Mouse (Mus musculus) heart, embryonic 15.5 days (tissue): ENCODE results near the gene Fndc7. TPM values are rescaled to one million over a fixed set of nuclear protein-coding genes. Genes with fewer than 3 reads are reported as not detected.
"Not testable (repeated sequence)": the region's sequence is repeated elsewhere in the genome, so short reads cannot be mapped to it uniquely, and the experiment has no call there.

Source experiments
- ATAC-seq: fragments of 200-750 bp; cut with Nextera tagmentation; replicated peaks from 2 replicates; pipeline ENCODE4 v1.8.0; 2017; ENCODE audit warnings: low read depth, moderate TSS enrichment; ENCODE audit not compliant: insufficient number of reproducible peaks, insufficient read depth, low FRiP score
- H3K27ac ChIP-seq: fragments of 300-500 bp; sonication (generic); 2 replicates; pipeline ENCODE4 v1.5.1; 2015; ENCODE audit warnings: mild to moderate bottlenecking, inconsistent platforms
- H3K27me3 ChIP-seq: fragments of 300-500 bp; sonication (generic); 2 replicates; pipeline ENCODE4 v1.6.1; 2015; ENCODE audit warnings: inconsistent platforms
- H3K36me3 ChIP-seq: fragments of 300-500 bp; sonication (generic); 2 replicates; pipeline ENCODE4 v1.6.1; 2015; ENCODE audit warnings: mild to moderate bottlenecking, inconsistent platforms
- H3K4me1 ChIP-seq: fragments of 300-500 bp; sonication (generic); replicated peaks from 2 replicates; pipeline ENCODE4 v1.6.1; 2015; ENCODE audit warnings: inconsistent platforms
- H3K4me2 ChIP-seq: fragments of 300-500 bp; sonication (generic); 2 replicates; pipeline ENCODE4 v1.6.1; 2015; ENCODE audit warnings: inconsistent platforms, mild to moderate bottlenecking, moderate library complexity
- H3K4me3 ChIP-seq: fragments of 300-500 bp; sonication (generic); 2 replicates; pipeline ENCODE4 v1.5.1; 2015; ENCODE audit warnings: mild to moderate bottlenecking, inconsistent platforms
- H3K9ac ChIP-seq: fragments of 300-500 bp; sonication (generic); 2 replicates; pipeline ENCODE4 v1.6.1; 2015; ENCODE audit warnings: mild to moderate bottlenecking, inconsistent platforms
- H3K9me3 ChIP-seq: fragments of 300-500 bp; sonication (generic); replicated peaks from 2 replicates; pipeline ENCODE4 v1.6.1; 2016; ENCODE audit warnings: inconsistent platforms
- WGBS: fragments of 180-500 bp; shearing (Covaris S2); methylation state at CpG from one replicate; pipeline ENCODE4 v1.1.7; 2015; ENCODE audit warnings: mixed read lengths; 5-methylcytosine and 5-hydroxymethylcytosine counted together
- polyA plus RNA-seq: library from polyadenylated mRNA; unstranded; fragments of >200 nt; fragmentation: Nextera tagmentation; extraction: Ambion mirVana; gene quantifications from 2 replicates; pipeline ENCODE4 v1.2.1, GENCODE M21; 2015

The Fndc7 gene
- polyA plus RNA-seq, 1 experiment from 2014 or later = 0.09 TPM

DNA sequence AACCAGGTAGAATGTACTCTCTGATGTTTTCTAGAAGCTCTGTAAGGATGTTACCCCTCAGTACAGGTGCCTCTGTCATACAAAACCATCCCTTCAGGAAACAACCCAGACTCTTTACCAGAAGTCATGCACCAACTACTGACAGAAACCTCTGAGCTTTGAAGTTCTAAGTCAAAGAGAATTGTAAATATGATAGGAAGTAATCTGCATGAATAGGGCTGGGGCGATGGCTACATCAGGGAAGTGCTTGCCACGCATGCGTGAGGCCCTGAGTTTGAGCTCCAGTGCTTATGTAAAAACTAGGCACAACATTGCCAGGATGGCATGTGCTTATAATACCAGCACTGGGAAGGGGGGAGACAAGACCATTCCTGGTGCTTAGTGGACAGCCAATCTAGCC lies 24.1 kb downstream of the Fndc7 start:
- no peaks in the 10 kb centered on the region for H3K36me3 ChIP-seq
- H3K4me3 ChIP-seq = no peak overlapping the region
- no peaks in the 10 kb centered on the region for H3K4me1 ChIP-seq
- no peaks in the 10 kb centered on the region for H3K9me3 ChIP-seq
- no peak for ATAC-seq
- WGBS = 89% methylated on average over 3 of the region's 3 CpGs
- no peaks in the 10 kb centered on the region for H3K27me3 ChIP-seq
- no peak overlapping the region for H3K27ac ChIP-seq
- H3K9ac ChIP-seq = no peak overlapping the region
- no peak overlapping the region for H3K4me2 ChIP-seq

DNA sequence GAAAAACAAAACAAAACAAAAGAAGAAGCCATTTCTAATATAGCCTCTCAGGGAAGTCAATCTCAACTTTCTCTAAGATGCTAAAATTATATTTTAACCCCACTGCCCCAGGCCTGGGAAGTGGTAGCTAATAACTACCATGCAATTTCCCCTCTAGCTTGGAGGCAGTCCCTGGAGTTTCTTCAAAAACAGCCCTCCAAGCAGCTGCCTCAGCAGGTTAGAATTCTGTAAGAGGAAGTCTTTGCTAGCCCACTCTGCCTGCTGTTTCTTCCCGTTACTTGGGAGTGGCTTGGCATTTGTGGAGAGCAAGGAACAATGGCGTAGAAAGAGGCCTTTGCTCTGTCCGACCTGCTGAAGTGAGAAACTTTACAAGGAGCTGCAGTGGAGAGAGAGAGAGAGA lies 24.7 kb downstream of the Fndc7 start:
- Histone ChIP-seq H3K4me1 (no peaks in the 10 kb centered on the region), H3K4me3 (no peak overlapping the region), H3K9ac (no peak overlapping the region), H3K27ac (no peak overlapping the region), H3K36me3 (no peaks in the 10 kb centered on the region), H3K4me2 (no peak overlapping the region), H3K9me3 (no peaks in the 10 kb centered on the region), H3K27me3 (no peaks in the 10 kb centered on the region)
- WGBS = 48% methylated on average over 3 of the region's 3 CpGs
- no peak for ATAC-seq

DNA sequence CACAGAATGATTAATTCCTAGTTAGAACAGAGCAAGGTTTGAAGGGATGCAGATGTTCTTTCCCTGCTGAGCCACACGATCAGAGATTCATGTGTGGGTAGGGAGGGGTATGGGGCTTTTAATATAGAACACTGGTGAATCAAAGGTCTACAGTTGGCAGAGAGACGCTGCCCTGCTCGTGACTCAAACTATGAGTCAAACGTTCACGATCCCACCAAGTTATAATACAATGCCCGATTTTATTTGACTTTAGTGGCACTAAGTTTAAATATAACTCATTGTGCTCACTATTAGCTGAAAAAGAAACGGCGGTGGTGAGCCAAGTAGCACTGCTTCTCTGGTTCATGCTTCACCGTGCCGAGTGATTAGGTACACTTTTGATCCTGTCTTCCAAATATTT lies 26.7 kb downstream of the Fndc7 start:
- WGBS = 77% methylated on average over 10 of the region's 10 CpGs
- Histone ChIP-seq H3K36me3 (no peaks in the 10 kb centered on the region), H3K27me3 (no peaks in the 10 kb centered on the region), H3K27ac (no peak overlapping the region), H3K4me2 (no peak overlapping the region), H3K4me3 (no peak overlapping the region), H3K9me3 (no peaks in the 10 kb centered on the region), H3K9ac (no peak overlapping the region), H3K4me1 (peaks cover 5% of the 10 kb centered on the region)
- no peak for ATAC-seq

DNA sequence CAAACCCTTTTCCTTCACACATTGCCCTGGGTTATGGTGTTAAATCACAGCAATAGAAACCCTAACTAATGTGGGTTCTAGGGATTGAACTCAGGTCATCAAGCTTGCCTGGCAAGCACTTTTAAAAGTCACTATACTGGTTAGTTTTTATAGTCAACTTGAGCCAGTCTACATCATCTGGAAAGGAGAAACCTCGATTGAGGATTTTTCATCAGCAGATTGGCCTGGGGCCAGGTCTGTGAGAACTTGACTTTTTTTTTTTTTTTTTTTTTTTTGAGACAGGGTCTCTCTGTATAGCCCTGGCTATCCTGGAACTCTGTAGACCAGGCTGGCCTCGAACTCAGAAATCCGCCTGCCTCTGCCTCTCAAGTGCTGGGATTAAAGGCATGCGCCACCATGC lies 27.5 kb downstream of the Fndc7 start:
- not testable (repeated sequence) for H3K27me3 ChIP-seq, H3K4me3 ChIP-seq, H3K9me3 ChIP-seq, H3K4me1 ChIP-seq, ATAC-seq, H3K36me3 ChIP-seq, H3K4me2 ChIP-seq, H3K27ac ChIP-seq, H3K9ac ChIP-seq
- 83% methylated on average over 4 of the region's 4 CpGs for WGBS

DNA sequence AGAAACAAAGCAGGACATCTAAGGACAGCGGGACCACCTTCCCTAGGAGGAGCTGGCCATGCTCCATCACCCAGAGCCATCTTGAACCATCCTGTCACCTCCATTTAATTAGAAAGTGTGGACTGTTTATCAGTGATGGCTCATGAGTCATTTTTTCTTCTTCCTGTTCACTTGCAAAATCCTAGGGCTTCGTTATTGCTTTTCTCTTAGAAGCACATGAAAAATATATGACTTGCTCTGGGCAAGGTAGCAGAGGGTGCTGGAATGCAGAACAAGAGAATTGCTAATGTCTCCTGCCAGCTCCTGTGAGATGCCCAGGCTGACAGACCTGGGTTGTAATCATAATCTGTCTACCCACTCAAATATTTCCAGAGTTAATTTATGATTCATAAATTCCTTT lies 29.0 kb downstream of the Fndc7 start:
- Histone ChIP-seq H3K27ac (no peak overlapping the region), H3K9ac (no peak overlapping the region), H3K4me3 (no peak overlapping the region), H3K4me1 (peaks cover 18% of the 10 kb centered on the region), H3K27me3 (no peaks in the 10 kb centered on the region), H3K4me2 (no peak overlapping the region), H3K9me3 (no peaks in the 10 kb centered on the region), H3K36me3 (no peaks in the 10 kb centered on the region)
- WGBS = 71% methylated on average over 2 of the region's 2 CpGs
- no peak for ATAC-seq

DNA sequence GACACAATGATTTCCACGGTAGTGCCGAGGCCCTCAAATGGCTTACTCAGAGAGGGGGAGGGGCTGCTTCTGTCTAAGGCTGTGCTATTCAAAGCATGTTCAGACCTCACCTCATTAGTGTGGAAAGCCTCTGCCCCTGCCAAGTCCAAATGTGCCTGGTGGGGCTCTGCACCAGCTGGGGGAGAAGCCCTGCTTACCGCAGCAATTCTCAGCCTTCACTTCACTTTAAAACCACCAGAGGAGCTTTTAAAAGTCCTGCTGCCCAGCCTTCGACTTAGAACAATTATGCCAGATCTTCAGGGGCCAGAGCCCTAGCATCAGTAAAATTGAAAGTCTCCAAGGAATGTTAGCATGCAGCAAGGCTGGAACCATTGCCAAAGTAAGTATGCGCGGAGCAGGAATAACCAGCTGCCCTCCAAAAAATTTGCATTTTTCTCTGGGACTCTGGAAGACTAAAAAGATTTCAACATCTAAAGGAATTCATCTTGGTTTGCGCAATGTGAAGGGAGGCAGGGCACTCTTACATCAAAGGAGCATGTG lies 31.5 kb downstream of the Fndc7 start:
- H3K4me2 ChIP-seq = peak overlapping the region; percentile 35
- H3K27ac ChIP-seq = peak overlapping the region; percentile 73
- peak; percentile 86 for ATAC-seq
- H3K27me3 ChIP-seq = no peaks in the 10 kb centered on the region
- 25% methylated on average over 7 of the region's 7 CpGs for WGBS
- 0 out of 2 replicates have a peak overlapping the region, but pooled peaks have one; percentile 10 for H3K9ac ChIP-seq
- H3K4me3 ChIP-seq = no peak overlapping the region
- H3K36me3 ChIP-seq = no peaks in the 10 kb centered on the region
- H3K4me1 ChIP-seq = peaks cover 29% of the 10 kb centered on the region
- no peaks in the 10 kb centered on the region for H3K9me3 ChIP-seq

DNA sequence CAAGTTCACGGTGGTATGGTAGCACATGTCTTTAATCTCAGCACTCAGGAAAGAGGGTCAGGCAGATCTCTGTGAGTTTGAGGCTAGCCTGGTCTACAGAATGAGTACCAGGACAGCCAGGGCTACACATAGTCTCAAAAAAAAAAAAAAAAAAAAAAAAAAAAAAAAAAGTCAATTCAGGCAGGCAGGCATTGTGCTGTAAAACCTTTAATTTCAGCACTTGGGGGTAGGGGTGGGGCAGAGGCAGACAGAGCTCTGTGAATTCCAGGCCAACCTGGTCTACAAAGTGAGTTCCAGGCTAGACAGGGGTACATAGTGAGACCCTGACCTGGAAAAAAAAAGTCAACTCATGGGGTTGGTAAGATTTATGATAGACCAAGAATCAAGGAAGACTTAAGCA lies 32.1 kb downstream of the Fndc7 start:
- Histone ChIP-seq H3K9me3 (no peaks in the 10 kb centered on the region), H3K27ac (peak overlapping the region; percentile 73), H3K4me3 (no peak overlapping the region), H3K9ac (no peak overlapping the region), H3K27me3 (no peaks in the 10 kb centered on the region), H3K4me1 (peaks cover 29% of the 10 kb centered on the region), H3K4me2 (no peak overlapping the region), H3K36me3 (no peaks in the 10 kb centered on the region)
- no peak for ATAC-seq
- 80% methylated on average over 1 of the region's 1 CpGs for WGBS

DNA sequence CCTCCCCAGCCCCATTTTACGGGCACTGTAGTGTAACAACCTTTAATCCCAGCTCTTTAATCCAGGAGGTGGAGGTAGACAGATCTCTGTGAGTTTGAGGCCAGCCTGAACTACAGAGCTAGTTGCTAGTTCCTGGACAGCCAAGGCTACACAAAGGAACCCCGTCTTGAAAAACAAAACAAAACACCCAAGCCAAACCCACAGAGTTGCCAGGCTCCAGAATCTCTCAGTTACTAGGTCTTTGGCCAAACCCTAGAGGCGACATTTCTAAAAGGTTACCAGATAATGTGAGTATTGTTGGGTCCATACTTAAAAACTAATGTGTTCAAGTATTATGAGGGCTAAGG lies 32.7 kb downstream of the Fndc7 start:
- Histone ChIP-seq H3K27me3 (no peaks in the 10 kb centered on the region), H3K27ac (no peak overlapping the region), H3K9ac (no peak overlapping the region), H3K4me3 (no peak overlapping the region), H3K4me1 (peaks cover 29% of the 10 kb centered on the region), H3K9me3 (no peaks in the 10 kb centered on the region), H3K4me2 (no peak overlapping the region), H3K36me3 (no peaks in the 10 kb centered on the region)
- 49% methylated on average over 3 of the region's 3 CpGs for WGBS
- ATAC-seq = no peak

DNA sequence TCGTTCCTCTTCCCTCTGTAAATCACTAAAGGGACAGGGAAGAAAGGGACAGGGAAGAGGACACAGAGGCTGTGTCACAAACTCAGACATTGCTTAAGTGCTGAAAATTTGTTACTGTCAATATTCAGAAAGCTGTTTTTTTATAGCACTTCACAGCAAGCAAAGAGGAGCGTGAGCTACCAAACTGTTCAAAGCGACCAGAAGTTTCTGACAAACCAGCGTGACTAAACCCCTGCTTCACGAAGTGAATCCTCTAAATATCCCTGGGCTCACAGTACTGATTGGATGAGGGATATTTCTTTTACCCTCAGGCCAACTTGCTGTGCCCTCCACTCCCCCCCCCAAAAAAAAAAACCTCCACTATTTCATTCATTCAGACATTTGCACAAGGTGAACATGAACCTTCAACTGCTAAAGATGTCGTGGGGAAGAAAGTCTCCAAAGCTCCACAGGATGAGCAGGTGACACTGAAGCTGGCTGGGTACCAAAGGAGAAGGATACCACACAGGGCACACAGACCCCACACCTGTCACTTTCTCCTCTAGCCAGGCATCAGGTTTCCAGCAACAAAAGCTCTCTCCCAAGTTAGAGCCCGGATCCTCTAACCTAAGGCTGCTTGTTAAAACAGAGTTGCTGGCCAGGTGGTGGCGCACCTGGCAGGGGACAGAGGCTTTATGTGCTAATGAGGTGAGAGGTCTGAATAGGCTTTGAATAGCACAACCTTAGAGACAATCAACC lies 33.3 kb downstream of the Fndc7 start:
- peaks cover 32% of the 10 kb centered on the region for H3K4me1 ChIP-seq
- no peak overlapping the region; the same call in 1 of the 2 replicates for H3K27ac ChIP-seq
- H3K27me3 ChIP-seq = no peaks in the 10 kb centered on the region

DNA sequence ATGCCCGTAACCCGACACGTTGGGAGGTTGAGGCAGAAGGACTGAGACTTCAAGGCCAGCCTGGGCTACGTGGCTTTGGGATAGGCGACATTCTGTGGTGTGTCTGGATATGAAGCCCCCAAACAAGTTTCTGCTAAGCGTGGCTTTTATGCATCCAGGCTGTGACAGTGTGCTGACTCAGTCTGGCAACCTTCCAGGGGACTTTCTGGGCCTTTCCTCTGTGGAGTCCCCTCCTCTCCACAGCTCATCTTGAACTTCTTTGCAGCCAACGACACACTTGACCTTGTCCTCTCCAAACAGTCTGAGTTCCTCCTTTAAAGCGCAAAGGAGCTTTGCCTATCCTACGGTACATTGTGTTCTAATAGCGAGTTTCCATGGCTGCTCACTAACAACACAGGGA lies 33.9 kb downstream of the Fndc7 start:
- H3K9me3 ChIP-seq = no peaks in the 10 kb centered on the region
- ATAC-seq = peak; percentile 57; the same call in 1 of the 2 replicates
- H3K9ac ChIP-seq = no peak overlapping the region
- no peak overlapping the region for H3K4me2 ChIP-seq
- H3K4me3 ChIP-seq = no peak overlapping the region
- no peaks in the 10 kb centered on the region for H3K36me3 ChIP-seq
- peaks cover 32% of the 10 kb centered on the region for H3K4me1 ChIP-seq
- no peaks in the 10 kb centered on the region for H3K27me3 ChIP-seq
- H3K27ac ChIP-seq = peak overlapping the region; percentile 28; the same call in 1 of the 2 replicates
- 53% methylated on average over 10 of the region's 10 CpGs for WGBS

More for the DNA sequence above, 33.3 kb downstream of the Fndc7 start:
- 61% methylated on average over 8 of the region's 8 CpGs for WGBS
- H3K9ac ChIP-seq = no peak overlapping the region
- H3K9me3 ChIP-seq = no peaks in the 10 kb centered on the region
- H3K36me3 ChIP-seq = no peaks in the 10 kb centered on the region
- no peak overlapping the region for H3K4me3 ChIP-seq
- no peak for ATAC-seq
- H3K4me2 ChIP-seq = no peak overlapping the region

DNA sequence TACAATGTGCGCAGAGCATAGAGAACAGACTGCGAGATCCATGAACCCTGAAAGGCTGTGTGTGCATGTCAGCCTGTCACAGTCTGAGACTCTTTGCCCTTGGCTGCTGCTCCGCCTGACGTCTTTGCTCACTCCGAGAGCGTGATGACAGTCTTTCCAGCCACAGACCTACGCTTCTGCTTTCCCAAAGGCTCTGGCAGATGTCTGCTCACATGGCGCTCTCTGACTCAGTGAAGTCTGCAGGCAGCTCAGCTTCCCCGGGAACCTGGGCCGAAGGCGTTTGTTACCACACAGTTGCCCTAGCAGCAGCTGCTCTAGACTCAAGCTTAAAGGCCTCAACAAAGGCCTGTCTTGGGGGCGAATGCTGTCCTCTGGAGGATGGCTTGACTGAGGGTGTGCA lies 34.4 kb downstream of the Fndc7 start:
- peaks cover 35% of the 10 kb centered on the region for H3K4me1 ChIP-seq
- H3K9ac ChIP-seq = no peak overlapping the region
- peak overlapping the region; percentile 2; the same call in 1 of the 2 replicates for H3K4me2 ChIP-seq
- no peaks in the 10 kb centered on the region for H3K36me3 ChIP-seq
- no peaks in the 10 kb centered on the region for H3K27me3 ChIP-seq
- WGBS = 38% methylated on average over 12 of the region's 12 CpGs
- no peaks in the 10 kb centered on the region for H3K9me3 ChIP-seq
- peak overlapping the region; percentile 28; the same call in 1 of the 2 replicates for H3K27ac ChIP-seq
- no peak overlapping the region for H3K4me3 ChIP-seq
- ATAC-seq = peak; percentile 8; the same call in 1 of the 2 replicates

DNA sequence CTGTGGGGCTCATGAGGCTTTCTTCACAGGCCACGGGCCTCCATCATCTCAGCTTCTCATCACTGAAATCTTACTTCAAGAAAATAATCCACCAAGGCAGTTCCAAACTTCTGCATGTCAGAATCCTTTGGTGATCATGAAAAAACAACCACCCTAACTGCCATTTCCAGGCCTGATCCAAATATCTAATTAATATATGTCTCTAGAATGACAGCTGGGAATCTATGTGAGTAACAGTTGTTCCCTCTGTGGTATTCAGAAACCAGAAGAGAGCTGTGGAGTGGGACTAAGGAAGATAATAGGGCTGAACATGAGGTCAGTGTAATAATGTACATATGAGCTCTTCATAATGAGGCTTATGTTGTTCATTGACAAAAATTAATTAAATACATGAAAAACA lies 36.5 kb downstream of the Fndc7 start:
- no peaks in the 10 kb centered on the region for H3K27me3 ChIP-seq
- no peak overlapping the region for H3K4me3 ChIP-seq
- no peak for ATAC-seq
- no peaks in the 10 kb centered on the region for H3K36me3 ChIP-seq
- H3K9me3 ChIP-seq = no peaks in the 10 kb centered on the region
- no peak overlapping the region for H3K9ac ChIP-seq
- no peak overlapping the region for H3K4me2 ChIP-seq
- H3K4me1 ChIP-seq = peaks cover 35% of the 10 kb centered on the region
- 74% methylated on average over 1 of the region's 1 CpGs for WGBS
- no peak overlapping the region for H3K27ac ChIP-seq
